Mouse (Mus musculus) midbrain, embryonic 16.5 days (tissue): Measurements from ENCODE around the gene Syt16. TPM values are rescaled to one million over a fixed set of nuclear protein-coding genes. Genes with fewer than 3 reads are reported as not detected.
A peak's percentile ranks its signal among the peaks of the same experiment; 100 is the strongest.

Source experiments
- ATAC-seq: fragments of 200-750 bp; cut with Nextera tagmentation; 2 replicates; pipeline ENCODE4 v1.8.0; 2017; ENCODE audit warnings: moderate TSS enrichment
- H3K27ac ChIP-seq: fragments of 300-500 bp; sonication (generic); 2 replicates; pipeline ENCODE4 v1.5.1; 2014; ENCODE audit warnings: mild to moderate bottlenecking, low read length, mixed read lengths
- H3K27me3 ChIP-seq: fragments of 300-500 bp; sonication (generic); 2 replicates; pipeline ENCODE4 v1.6.1; 2014; ENCODE audit warnings: low read depth, low read length, mixed read lengths; ENCODE audit not compliant: control insufficient read depth, insufficient read depth
- H3K36me3 ChIP-seq: fragments of 300-500 bp; sonication (generic); 2 replicates; pipeline ENCODE4 v1.6.1; 2014; ENCODE audit warnings: mild to moderate bottlenecking, low read length, moderate library complexity, mixed read lengths; ENCODE audit not compliant: control insufficient read depth, insufficient read depth
- H3K4me1 ChIP-seq: fragments of 300-500 bp; sonication (generic); 2 replicates; pipeline ENCODE4 v1.6.1; 2014; ENCODE audit warnings: mild to moderate bottlenecking, low read length, mixed read lengths; ENCODE audit not compliant: control insufficient read depth, insufficient read depth
- H3K4me2 ChIP-seq: fragments of 300-500 bp; sonication (generic); 2 replicates; pipeline ENCODE4 v1.6.1; 2014; ENCODE audit warnings: mild to moderate bottlenecking, low read length, mixed read lengths
- H3K4me3 ChIP-seq: fragments of 300-500 bp; sonication (generic); 2 replicates; pipeline ENCODE4 v1.5.1; 2014; ENCODE audit warnings: low read depth, mild to moderate bottlenecking, low read length, moderate library complexity, mixed read lengths
- H3K9ac ChIP-seq: fragments of 300-500 bp; sonication (generic); 2 replicates; pipeline ENCODE4 v1.6.1; 2014; ENCODE audit warnings: low read depth, low read length, mixed read lengths
- H3K9me3 ChIP-seq: fragments of 300-500 bp; sonication (generic); replicated peaks from 2 replicates; pipeline ENCODE4 v1.6.1; 2014; ENCODE audit warnings: mild to moderate bottlenecking, low read length, mixed read lengths; ENCODE audit not compliant: control insufficient read depth, poor library complexity, severe bottlenecking
- WGBS: fragments of 180-500 bp; shearing (Covaris S2); extraction: QIAGEN DNeasy Blood & Tissue Kit; methylation state at CpG from one replicate; pipeline ENCODE4 v1.1.7; 2014; 5-methylcytosine and 5-hydroxymethylcytosine counted together
- polyA plus RNA-seq: library from polyadenylated mRNA; unstranded; fragments of >200 nt; fragmentation: Nextera tagmentation; extraction: Ambion mirVana; gene quantifications from 2 replicates; pipeline ENCODE4 v1.2.1, GENCODE M21; 2015

Gene Syt16
- polyA plus RNA-seq, 1 experiment from 2014 or later = 101 TPM

DNA sequence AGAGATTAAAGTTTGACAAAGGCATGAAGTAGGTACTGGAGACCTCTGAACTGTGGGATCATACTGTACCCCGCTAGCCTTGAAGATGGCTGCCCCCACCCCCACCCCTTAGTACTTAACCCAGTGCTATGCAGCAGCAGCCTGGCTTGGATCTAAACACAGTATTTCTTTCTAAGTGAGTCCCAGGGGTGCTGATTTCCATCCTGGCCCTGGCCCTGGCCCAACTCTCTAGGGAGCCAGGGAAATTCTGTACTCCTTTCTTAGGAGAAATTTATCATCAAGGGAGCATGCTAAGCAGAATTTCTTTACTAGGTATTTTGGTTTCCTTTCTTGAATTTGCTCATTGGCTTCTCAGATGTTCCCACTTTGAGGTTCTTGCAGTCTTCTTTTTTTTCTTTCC lies 285.4 kb downstream of the Syt16 start:
- no peaks in the 10 kb centered on the region for H3K36me3 ChIP-seq
- ATAC-seq = no peak
- 0 out of 2 replicates have a peak, but pooled peaks cover 4% of the 10 kb centered on the region for H3K9me3 ChIP-seq
- WGBS = 76% methylated on average over 1 of the region's 1 CpGs
- H3K27ac ChIP-seq = no peak overlapping the region
- no peaks in the 10 kb centered on the region for H3K27me3 ChIP-seq
- H3K4me2 ChIP-seq = no peak overlapping the region
- H3K4me3 ChIP-seq = no peak overlapping the region
- H3K4me1 ChIP-seq = peaks cover 10% of the 10 kb centered on the region
- H3K9ac ChIP-seq = no peak overlapping the region

GRCm38 (mm10) chr12:74284020-74284684 lies 286.7 kb downstream of the Syt16 start:
- Histone ChIP-seq H3K4me3 (peak overlapping the region; percentile 57), H3K36me3 (no peaks in the 10 kb centered on the region), H3K27me3 (no peaks in the 10 kb centered on the region), H3K9me3 (0 out of 2 replicates have a peak, but pooled peaks cover 4% of the 10 kb centered on the region), H3K27ac (peak overlapping the region; percentile 45), H3K4me2 (peak overlapping the region; percentile 95), H3K9ac (peak overlapping the region; percentile 68), H3K4me1 (peaks cover 12% of the 10 kb centered on the region)
- WGBS = 1% methylated on average over 43 of the region's 49 CpGs
- peak; percentile 95 for ATAC-seq

DNA sequence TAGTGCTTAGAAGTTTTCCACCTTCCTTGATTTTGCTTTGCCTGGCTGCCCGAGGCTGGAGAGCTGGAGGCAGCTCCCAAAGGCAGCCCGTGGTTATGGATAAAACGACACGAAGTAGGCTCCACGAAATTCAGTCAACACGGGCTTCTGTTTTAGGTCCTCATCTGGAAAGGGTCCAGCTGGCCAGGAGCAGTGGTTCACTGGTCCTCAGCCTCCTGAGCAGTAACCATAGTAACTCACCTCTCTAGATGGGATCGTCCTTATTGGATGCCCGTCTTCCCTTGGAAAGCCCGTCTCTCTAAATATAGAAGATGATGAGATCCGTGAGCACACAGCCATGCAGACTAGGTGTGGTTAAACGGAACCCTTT lies 287.2 kb downstream of the Syt16 start:
- peak; percentile 61 for ATAC-seq
- H3K36me3 ChIP-seq = no peaks in the 10 kb centered on the region
- 2% methylated on average over 11 of the region's 11 CpGs for WGBS

GRCm38 (mm10) chr12:74290983-74291382 lies 293.5 kb downstream of the Syt16 start:
- H3K27me3 ChIP-seq = no peaks in the 10 kb centered on the region
- ATAC-seq = no peak
- 87% methylated on average over 4 of the region's 4 CpGs for WGBS
- no peak overlapping the region for H3K4me3 ChIP-seq
- H3K36me3 ChIP-seq = no peaks in the 10 kb centered on the region
- no peak overlapping the region for H3K27ac ChIP-seq
- H3K9me3 ChIP-seq = no peaks in the 10 kb centered on the region
- peaks cover 6% of the 10 kb centered on the region; the same call in 1 of the 2 replicates for H3K4me1 ChIP-seq
- no peak overlapping the region for H3K9ac ChIP-seq
- no peak overlapping the region for H3K4me2 ChIP-seq

More for the DNA sequence above, 287.2 kb downstream of the Syt16 start:
- Histone ChIP-seq H3K4me1 (peaks cover 14% of the 10 kb centered on the region), H3K9ac (peak overlapping the region; percentile 68), H3K4me3 (peak overlapping the region; percentile 57), H3K9me3 (0 out of 2 replicates have a peak, but pooled peaks cover 3% of the 10 kb centered on the region), H3K27me3 (no peaks in the 10 kb centered on the region), H3K27ac (peak overlapping the region; percentile 45), H3K4me2 (peak overlapping the region; percentile 95)

DNA sequence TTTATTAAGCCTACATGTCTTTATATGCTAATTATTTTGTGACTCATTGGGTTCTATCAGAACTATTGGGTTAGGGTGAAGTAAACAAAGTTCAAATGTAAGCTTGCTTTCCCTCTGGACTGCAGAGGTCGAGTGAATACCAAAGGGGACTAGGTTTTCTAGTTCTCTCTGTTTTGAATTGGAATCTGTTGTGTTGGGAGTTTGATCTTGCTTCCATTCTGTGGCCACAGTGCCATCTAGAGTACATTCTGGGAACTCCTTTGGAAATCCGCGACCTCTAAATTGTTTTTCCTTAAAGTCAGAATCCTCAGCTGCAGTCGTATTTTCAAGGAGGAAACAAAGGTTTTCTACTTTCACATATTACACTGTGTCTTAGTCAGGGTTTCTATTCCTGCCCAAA lies 296.2 kb downstream of the Syt16 start:
- H3K4me1 ChIP-seq = peaks cover 6% of the 10 kb centered on the region; the same call in 1 of the 2 replicates

DNA sequence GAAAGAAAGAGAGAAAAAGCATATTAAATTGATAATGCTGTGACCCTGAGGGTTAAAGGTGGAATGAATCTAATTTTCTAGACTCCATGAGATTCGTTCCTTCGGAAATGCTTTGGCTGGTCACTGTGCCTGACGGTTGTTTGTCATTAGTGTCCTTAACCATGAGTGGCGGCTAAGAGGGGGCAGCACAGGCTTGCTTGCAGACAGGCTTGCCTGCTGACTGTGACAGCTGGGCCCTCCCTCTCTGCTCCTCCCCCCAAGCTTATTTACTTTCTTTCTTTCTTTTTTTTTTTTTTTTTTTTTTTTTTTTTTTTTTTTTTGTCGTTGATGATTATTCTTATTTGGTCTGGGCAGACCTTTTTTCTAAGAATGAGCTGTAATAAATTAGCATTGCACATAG lies 298.9 kb downstream of the Syt16 start:
- no peak overlapping the region for H3K9ac ChIP-seq
- no peaks in the 10 kb centered on the region for H3K27me3 ChIP-seq
- no peak overlapping the region for H3K4me3 ChIP-seq
- H3K9me3 ChIP-seq = no peaks in the 10 kb centered on the region
- no peak overlapping the region for H3K4me2 ChIP-seq
- H3K36me3 ChIP-seq = no peaks in the 10 kb centered on the region
- no peak for ATAC-seq
- no peak overlapping the region for H3K27ac ChIP-seq
- 58% methylated on average over 5 of the region's 5 CpGs for WGBS
- no peaks in the 10 kb centered on the region for H3K4me1 ChIP-seq

More for the DNA sequence above, 296.2 kb downstream of the Syt16 start:
- Histone ChIP-seq H3K27ac (no peak overlapping the region), H3K36me3 (no peaks in the 10 kb centered on the region), H3K4me2 (no peak overlapping the region), H3K9ac (no peak overlapping the region), H3K4me3 (no peak overlapping the region), H3K9me3 (no peaks in the 10 kb centered on the region), H3K27me3 (no peaks in the 10 kb centered on the region)
- 3% methylated on average over 4 of the region's 4 CpGs for WGBS
- 0 out of 2 replicates have a peak, but pooled peaks have one; percentile 42 for ATAC-seq

DNA sequence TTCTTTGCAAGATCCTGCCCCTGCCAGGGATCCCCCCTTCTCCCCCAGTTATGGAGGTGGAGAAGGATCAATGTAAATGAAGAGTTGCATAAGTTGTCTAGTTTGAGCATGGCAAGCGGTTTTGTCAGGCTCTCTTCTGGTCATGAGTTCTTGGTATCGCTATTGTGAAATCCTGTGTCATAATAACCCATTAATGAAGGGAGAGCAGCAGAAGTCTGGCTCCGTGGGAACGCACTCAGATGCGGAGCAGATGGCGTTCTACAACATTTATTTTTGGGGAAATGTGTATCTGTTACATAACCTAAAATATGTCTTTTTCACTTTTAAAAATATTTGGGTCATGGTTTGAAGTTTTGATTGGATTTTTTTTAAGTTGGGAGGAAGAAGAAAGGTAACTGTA lies 304.1 kb downstream of the Syt16 start:
- Histone ChIP-seq H3K9me3 (no peaks in the 10 kb centered on the region), H3K4me1 (0 out of 2 replicates have a peak, but pooled peaks cover 3% of the 10 kb centered on the region), H3K4me3 (no peak overlapping the region), H3K9ac (no peak overlapping the region), H3K36me3 (no peaks in the 10 kb centered on the region), H3K27ac (no peak overlapping the region), H3K27me3 (no peaks in the 10 kb centered on the region), H3K4me2 (no peak overlapping the region)
- no peak for ATAC-seq
- 95% methylated on average over 6 of the region's 6 CpGs for WGBS

DNA sequence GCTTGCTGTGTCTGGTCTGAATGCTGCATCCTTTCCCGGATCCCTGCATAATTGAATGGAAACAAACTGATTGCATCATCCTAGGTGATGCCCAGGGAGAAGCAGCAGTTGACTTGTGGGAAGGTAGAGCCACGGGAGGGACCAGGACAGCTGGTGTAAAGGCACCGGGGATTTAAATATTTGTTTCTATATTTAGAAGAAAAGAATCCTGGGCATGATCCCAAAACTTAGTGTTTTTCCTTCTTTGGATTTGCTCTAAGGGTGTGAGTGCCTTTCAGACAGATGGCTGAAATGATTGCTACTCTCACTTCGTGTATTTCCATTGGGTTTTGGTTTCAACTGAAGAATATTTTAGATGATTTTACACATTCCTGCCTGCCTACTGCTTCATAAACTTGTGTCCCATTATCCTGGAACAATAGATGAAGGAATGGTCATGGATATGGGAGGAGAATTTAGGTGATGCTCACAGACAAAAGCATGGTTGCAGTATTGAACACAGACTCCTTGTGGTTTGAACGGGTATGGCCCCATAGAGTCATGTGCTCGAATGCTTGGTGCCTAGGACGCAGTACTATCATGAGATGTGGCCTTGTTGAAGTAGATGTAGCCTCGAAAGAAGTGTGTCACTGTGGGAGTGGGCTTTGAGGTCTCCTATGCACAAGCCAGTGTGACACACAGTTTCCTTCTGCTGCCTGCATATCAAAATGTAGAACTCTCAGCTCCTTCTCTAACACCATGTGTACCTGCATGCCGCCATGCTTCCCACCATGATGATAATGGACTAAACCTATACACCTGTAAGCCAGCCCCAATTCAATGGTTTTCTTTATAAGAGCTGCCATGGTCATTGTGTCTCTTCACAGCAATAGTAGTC lies 306.2 kb downstream of the Syt16 start:
- 67% methylated on average over 9 of the region's 9 CpGs for WGBS
- no peak for ATAC-seq
- Histone ChIP-seq H3K36me3 (no peaks in the 10 kb centered on the region), H3K9me3 (no peaks in the 10 kb centered on the region), H3K4me3 (no peak overlapping the region), H3K27me3 (no peaks in the 10 kb centered on the region), H3K9ac (no peak overlapping the region), H3K4me2 (no peak overlapping the region), H3K4me1 (0 out of 2 replicates have a peak, but pooled peaks cover 3% of the 10 kb centered on the region), H3K27ac (no peak overlapping the region)

DNA sequence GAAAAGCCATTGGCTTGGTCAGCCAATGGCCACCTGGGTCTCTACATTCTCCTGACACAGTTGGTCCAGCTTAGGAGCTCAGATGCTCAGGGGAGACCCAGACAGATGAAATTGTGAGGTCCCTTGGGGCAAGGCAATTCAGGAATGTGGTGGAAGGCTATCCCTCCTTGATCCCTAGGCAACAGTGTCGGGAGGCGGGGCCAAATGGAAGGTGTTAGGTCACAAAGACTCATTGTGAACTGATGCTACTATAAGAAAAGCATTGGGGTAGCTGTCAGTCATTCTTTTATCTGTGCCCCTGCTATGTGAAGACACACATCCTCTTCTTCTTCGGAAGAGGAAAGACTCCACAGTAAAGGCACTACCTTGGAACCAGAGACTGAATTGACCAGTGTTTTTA lies 315.1 kb downstream of the Syt16 start:
- H3K4me3 ChIP-seq = no peak overlapping the region
- H3K27me3 ChIP-seq = no peaks in the 10 kb centered on the region
- no peaks in the 10 kb centered on the region for H3K9me3 ChIP-seq
- H3K4me2 ChIP-seq = no peak overlapping the region
- no peak overlapping the region for H3K27ac ChIP-seq
- no peaks in the 10 kb centered on the region for H3K36me3 ChIP-seq
- peaks cover 3% of the 10 kb centered on the region; the same call in 1 of the 2 replicates for H3K4me1 ChIP-seq
- no peak overlapping the region for H3K9ac ChIP-seq
- ATAC-seq = no peak
- 82% methylated on average over 3 of the region's 3 CpGs for WGBS
